Comparison of ENCODE assay signal across 10 mouse cellular contexts in the genomic region with DNA sequence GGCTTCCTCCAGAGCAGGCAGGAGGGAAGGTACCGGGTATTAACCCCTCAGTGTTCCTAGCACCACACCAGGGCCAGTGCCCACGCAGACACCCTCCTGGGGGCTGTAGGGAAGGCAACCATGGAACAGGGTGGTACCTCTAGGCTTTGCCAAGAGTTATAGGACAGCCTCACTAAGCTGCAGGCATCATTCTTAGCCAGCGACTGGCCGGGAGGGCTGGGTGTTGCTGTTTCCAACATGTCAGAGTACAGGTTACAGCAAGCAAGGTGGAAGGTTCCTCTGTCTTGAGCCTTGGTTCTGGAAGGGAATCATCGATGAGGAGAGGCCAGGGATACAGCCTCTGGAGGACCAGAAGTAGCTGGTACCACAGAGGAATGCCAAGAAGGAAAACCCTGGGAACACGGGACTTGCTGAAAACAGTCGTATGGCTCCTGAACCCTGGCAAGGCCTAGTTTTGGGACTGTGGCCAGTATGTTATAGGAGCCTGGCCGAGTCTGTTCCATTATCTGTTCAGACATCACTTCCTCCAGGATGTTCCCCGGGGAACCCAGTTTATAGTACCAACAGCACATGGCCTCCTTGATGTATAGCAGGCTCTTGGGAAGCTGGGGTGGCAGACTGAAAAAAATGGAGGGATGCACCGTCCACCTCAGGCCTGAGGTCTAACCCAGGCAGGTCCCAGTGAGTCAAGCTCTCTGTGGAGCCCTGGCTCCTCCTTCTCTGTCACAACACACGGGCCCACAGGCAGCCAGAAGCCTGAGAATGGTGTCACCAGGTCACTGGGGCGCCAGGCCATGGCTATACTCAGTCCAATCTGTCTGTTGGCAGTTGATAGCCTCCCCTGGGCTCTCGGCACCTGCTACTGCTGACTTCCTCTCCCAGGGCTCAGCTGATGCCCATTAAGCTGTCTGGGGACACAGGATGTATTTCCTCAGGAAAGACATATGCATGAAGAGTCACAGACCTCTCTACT.
DNase-seq lines count a peak whose midpoint lies in the region; ATAC-seq lines count a peak whose summit lies in the region.
"Had no signal": no experiment of that assay in that cellular context is flagged by ENCODE, and none has a peak within 500 bp of the region (broad histone marks: within the 10 kb centered on the region; RNA-seq: fewer than 3 reads in every experiment).

No protein-coding gene starts in this region.

- H3K4me2 ChIP-seq in hindbrain, embryonic 14.5 days (replicated peaks) = no peak overlapping the region

- H3K9me3 ChIP-seq in hindbrain, embryonic 14.5 days (ENCODE audit: control insufficient read depth, low read length) = no peaks in the 10 kb centered on the region

- H3K9ac ChIP-seq in hindbrain, embryonic 14.5 days = 0 out of 2 replicates have a peak overlapping the region, but pooled peaks have one; percentile 14

- peaks cover 36% of the 10 kb centered on the region for H3K4me1 ChIP-seq in hindbrain, embryonic 14.5 days (replicated peaks; ENCODE audit: control insufficient read depth, insufficient read depth, low read length)

- WGBS in hindbrain, embryonic 14.5 days = 76% methylated on average over 13 of the region's 13 CpGs

- ATAC-seq in cerebellum, adult (ENCODE audit: insufficient number of reproducible peaks, low FRiP score, low TSS enrichment) = peak; percentile 78; the same call in 1 of the 2 replicates
- no peak for ATAC-seq in hindbrain, embryonic 14.5 days (ENCODE audit: low FRiP score)

- no peaks in the 10 kb centered on the region for H3K27me3 ChIP-seq in hindbrain, embryonic 14.5 days (ENCODE audit: control insufficient read depth, insufficient read depth, low read length)

- no peak overlapping the region for H3K4me3 ChIP-seq in hindbrain, embryonic 14.5 days (replicated peaks; ENCODE audit: low read length)

- DNase-seq in cerebellum, postnatal 4 days (ENCODE audit: low spot score in 2 of 2) = no peak
- DNase-seq in 416B (ENCODE audit: low read depth) = peak; percentile 51
- peak; percentile 91 to 94 for DNase-seq in cerebellum, postnatal 10 days
- DNase-seq in hindbrain, embryonic 14.5 days (ENCODE audit: low spot score) = no peak
- DNase-seq in thymus, postnatal 25 days = no peak
- DNase-seq in right cerebral cortex, postnatal 14 days = no peak
- DNase-seq in kidney, postnatal 10 days = no peak
- DNase-seq: lung, postnatal 14 days had no signal

- H3K27ac ChIP-seq in hindbrain, embryonic 14.5 days = peak overlapping the region; percentile 81
- H3K27ac ChIP-seq: kidney, postnatal 0 days had no signal

- H3K36me3 ChIP-seq in hindbrain, embryonic 14.5 days (replicated peaks; ENCODE audit: control insufficient read depth, insufficient read depth) = no peaks in the 10 kb centered on the region

Comparison
In these comparisons a context has a peak if more than half of its experiments do, and no peak if none do; other contexts are left out.
1. DNase-seq: peak in 416B (single experiment) and cerebellum, postnatal 10 days (2 of 2); none in cerebellum, postnatal 4 days (0 of 2), hindbrain, embryonic 14.5 days (single experiment), thymus, postnatal 25 days (single experiment), right cerebral cortex, postnatal 14 days (single experiment) and kidney, postnatal 10 days (single experiment).